Mouse (Mus musculus): ENCODE data around the gene Pibf1. TPM values are rescaled to one million over a fixed set of nuclear protein-coding genes. Genes with fewer than 3 reads are reported as not detected.

The Pibf1 gene
- polyA plus RNA-seq, 1 experiment from 2014 or later = 15.9 TPM

DNA sequence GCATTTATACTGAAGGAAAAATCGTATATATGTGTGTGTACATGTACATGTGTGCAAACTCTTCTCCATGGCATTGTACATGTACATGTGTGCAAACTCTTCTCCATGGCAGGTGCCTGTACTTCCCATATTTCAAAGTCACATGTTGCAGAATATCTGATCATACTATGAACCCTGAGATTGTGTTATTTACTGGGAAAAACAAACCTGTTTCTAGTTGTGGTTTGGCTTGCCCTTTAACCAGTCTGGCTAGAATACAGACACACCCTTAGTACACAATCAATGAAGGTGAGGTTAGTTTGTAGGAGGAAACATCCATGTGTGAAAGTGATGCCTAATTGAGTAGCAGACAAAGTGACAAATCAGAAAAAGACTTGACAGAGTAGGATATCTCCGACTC, 29.8 kb downstream of the Pibf1 start:
- H3K9ac ChIP-seq (ENCODE audit: low read depth, low read length) = no peak overlapping the region
- no peak overlapping the region for H3K4me2 ChIP-seq
- no peak overlapping the region for H3K4me3 ChIP-seq (ENCODE audit: low read depth, low read length)
- 78% methylated on average over 2 of the region's 2 CpGs for WGBS
- H3K36me3 ChIP-seq (ENCODE audit: control insufficient read depth, insufficient read depth, low read length) = no peaks in the 10 kb centered on the region; the same call in 1 of the 2 replicates
- H3K27me3 ChIP-seq (replicated peaks; ENCODE audit: control insufficient read depth, insufficient read depth, low read length) = no peaks in the 10 kb centered on the region
- H3K9me3 ChIP-seq (ENCODE audit: control insufficient read depth, low read length) = no peaks in the 10 kb centered on the region
- H3K27ac ChIP-seq (ENCODE audit: low read depth, low read length) = no peak overlapping the region
- H3K4me1 ChIP-seq (replicated peaks; ENCODE audit: control insufficient read depth, insufficient read depth, low read length) = no peaks in the 10 kb centered on the region
- DNase-seq (ENCODE audit: low spot score) = no peak
- no peak for ATAC-seq (replicated peaks; ENCODE audit: low FRiP score)

- Histone ChIP-seq H3K27me3 (replicated peaks; ENCODE audit: control insufficient read depth, insufficient read depth, low read length) (no peaks in the 10 kb centered on the region), H3K9ac (ENCODE audit: low read depth, low read length) (no peak overlapping the region), H3K27ac (ENCODE audit: low read depth, low read length) (no peak overlapping the region), H3K4me3 (ENCODE audit: low read depth, low read length) (no peak overlapping the region), H3K9me3 (ENCODE audit: control insufficient read depth, low read length) (no peaks in the 10 kb centered on the region), H3K4me1 (replicated peaks; ENCODE audit: control insufficient read depth, insufficient read depth, low read length) (no peaks in the 10 kb centered on the region), H3K36me3 (ENCODE audit: control insufficient read depth, insufficient read depth, low read length) (no peaks in the 10 kb centered on the region; the same call in 1 of the 2 replicates), H3K4me2 (no peak overlapping the region)
- WGBS = 90% methylated on average over 2 of the region's 2 CpGs
- DNase-seq (ENCODE audit: low spot score) = no peak
- no peak for ATAC-seq (replicated peaks; ENCODE audit: low FRiP score)
Measured at GRCm38 (mm10) chr14:99134048-99134447, 34.8 kb downstream of the Pibf1 start.

DNA sequence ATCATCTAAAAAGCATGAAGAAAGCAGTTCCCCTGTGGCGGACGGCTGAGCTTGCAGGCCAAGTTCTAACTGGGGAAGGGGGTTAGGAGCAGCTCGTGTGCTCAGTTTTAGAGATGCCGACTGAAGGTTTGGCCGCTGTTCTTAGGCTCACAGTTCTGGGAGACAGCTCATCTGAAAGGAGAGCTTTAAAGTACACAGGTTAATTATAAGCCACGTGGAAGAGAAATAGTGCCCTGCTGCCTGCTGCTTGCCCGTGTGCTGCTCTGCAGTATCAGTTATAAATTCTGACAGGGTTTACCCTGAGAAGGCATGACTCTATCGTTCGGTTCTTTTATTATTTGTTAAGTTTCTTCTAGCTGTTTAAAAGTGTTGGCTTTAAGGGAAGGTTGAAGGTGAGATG, 36.5 kb downstream of the Pibf1 start:
- Histone ChIP-seq H3K36me3 (ENCODE audit: control insufficient read depth, insufficient read depth, low read length) (no peaks in the 10 kb centered on the region; the same call in 1 of the 2 replicates), H3K27ac (ENCODE audit: low read depth, low read length) (no peak overlapping the region), H3K9me3 (ENCODE audit: control insufficient read depth, low read length) (no peaks in the 10 kb centered on the region), H3K4me1 (replicated peaks; ENCODE audit: control insufficient read depth, insufficient read depth, low read length) (no peaks in the 10 kb centered on the region), H3K27me3 (replicated peaks; ENCODE audit: control insufficient read depth, insufficient read depth, low read length) (no peaks in the 10 kb centered on the region), H3K4me3 (ENCODE audit: low read depth, low read length) (no peak overlapping the region), H3K9ac (ENCODE audit: low read depth, low read length) (no peak overlapping the region), H3K4me2 (no peak overlapping the region)
- ATAC-seq (replicated peaks; ENCODE audit: low FRiP score) = no peak
- DNase-seq (ENCODE audit: low spot score) = no peak
- WGBS = 93% methylated on average over 9 of the region's 9 CpGs

GRCm38 (mm10) chr14:99136297-99136696, 37.1 kb downstream of the Pibf1 start:
- 96% methylated on average over 16 of the region's 16 CpGs for WGBS
- no peak overlapping the region for H3K4me2 ChIP-seq
- no peak overlapping the region for H3K9ac ChIP-seq (ENCODE audit: low read depth, low read length)
- H3K9me3 ChIP-seq (ENCODE audit: control insufficient read depth, low read length) = no peaks in the 10 kb centered on the region
- DNase-seq (ENCODE audit: low spot score) = no peak
- H3K27ac ChIP-seq (ENCODE audit: low read depth, low read length) = no peak overlapping the region
- ATAC-seq (replicated peaks; ENCODE audit: low FRiP score) = no peak
- no peak overlapping the region for H3K4me3 ChIP-seq (ENCODE audit: low read depth, low read length)
- no peaks in the 10 kb centered on the region for H3K27me3 ChIP-seq (replicated peaks; ENCODE audit: control insufficient read depth, insufficient read depth, low read length)
- H3K4me1 ChIP-seq (replicated peaks; ENCODE audit: control insufficient read depth, insufficient read depth, low read length) = no peaks in the 10 kb centered on the region
- H3K36me3 ChIP-seq (ENCODE audit: control insufficient read depth, insufficient read depth, low read length) = no peaks in the 10 kb centered on the region; the same call in 1 of the 2 replicates

DNA sequence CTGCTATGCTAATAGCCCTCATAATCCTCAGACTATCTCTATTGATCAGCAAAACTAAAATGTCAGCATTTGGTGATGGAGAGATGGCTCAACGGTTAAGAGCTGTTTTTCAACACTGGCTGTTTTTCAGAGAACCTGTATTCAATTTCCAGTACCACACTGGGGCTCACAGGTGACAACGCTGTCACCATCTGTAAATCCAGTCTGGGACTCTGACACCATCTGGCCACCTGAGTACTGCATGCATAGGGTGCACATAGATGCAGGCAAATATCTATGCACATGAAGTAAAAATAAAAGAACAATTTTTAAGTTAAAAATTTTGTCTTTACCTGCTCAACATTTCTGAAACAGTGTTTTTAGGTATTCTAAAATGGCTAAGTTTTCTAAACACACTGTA, 40.8 kb downstream of the Pibf1 start:
- H3K4me3 ChIP-seq (ENCODE audit: low read depth, low read length) = no peak overlapping the region
- no peaks in the 10 kb centered on the region; the same call in 1 of the 2 replicates for H3K36me3 ChIP-seq (ENCODE audit: control insufficient read depth, insufficient read depth, low read length)
- 92% methylated on average over 2 of the region's 2 CpGs for WGBS
- ATAC-seq (replicated peaks; ENCODE audit: low FRiP score) = no peak
- no peak overlapping the region for H3K27ac ChIP-seq (ENCODE audit: low read depth, low read length)
- no peak overlapping the region for H3K4me2 ChIP-seq
- no peaks in the 10 kb centered on the region for H3K27me3 ChIP-seq (replicated peaks; ENCODE audit: control insufficient read depth, insufficient read depth, low read length)
- H3K9ac ChIP-seq (ENCODE audit: low read depth, low read length) = no peak overlapping the region
- no peak for DNase-seq (ENCODE audit: low spot score)
- no peaks in the 10 kb centered on the region for H3K9me3 ChIP-seq (ENCODE audit: control insufficient read depth, low read length)
- no peaks in the 10 kb centered on the region for H3K4me1 ChIP-seq (replicated peaks; ENCODE audit: control insufficient read depth, insufficient read depth, low read length)

DNA sequence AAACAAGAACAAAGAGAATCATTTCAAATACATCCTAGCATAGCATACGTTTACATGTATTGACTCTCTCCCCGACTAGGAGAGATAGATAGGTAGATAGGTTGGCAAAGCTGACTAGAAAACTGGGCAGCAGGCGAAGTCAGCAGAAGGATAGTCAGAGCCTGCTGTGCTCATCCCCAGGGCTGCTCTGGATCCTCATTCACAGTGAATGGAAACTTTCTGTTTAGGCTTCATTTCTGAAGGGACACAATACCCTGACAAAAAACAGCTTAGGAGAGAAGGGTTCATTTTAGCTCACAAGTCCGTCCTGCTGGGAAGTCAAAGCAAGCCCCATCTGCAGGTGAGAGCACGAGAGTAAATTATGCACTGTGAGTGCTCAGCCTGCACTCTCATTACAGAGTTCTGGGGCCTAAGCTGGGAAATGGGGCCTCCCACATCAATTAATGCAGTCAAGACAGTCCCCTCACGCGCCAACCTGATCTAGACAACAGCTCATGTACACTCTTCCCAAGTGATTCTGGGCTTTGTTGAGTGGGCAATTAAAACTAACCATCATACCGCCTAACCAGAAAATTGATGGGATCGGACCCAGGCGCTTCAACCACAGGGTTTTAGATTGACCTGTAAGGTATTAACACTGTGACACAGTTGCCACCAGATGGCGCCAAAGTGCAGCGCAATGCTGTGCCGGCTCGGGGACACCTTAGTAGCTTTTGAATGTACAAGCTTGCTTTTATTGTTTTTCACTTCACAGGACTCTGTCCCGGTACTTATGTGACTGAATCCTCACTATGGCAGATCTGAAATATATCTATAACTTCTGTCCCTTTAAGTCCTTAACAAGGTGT, 42.8 kb downstream of the Pibf1 start:
- no peak overlapping the region for H3K4me2 ChIP-seq
- no peaks in the 10 kb centered on the region; the same call in 1 of the 2 replicates for H3K36me3 ChIP-seq (ENCODE audit: control insufficient read depth, insufficient read depth, low read length)
- no peaks in the 10 kb centered on the region for H3K27me3 ChIP-seq (replicated peaks; ENCODE audit: control insufficient read depth, insufficient read depth, low read length)
- peak; percentile 85 for ATAC-seq (replicated peaks; ENCODE audit: low FRiP score)
- peak; percentile 63 for DNase-seq (ENCODE audit: low spot score)
- no peaks in the 10 kb centered on the region for H3K4me1 ChIP-seq (replicated peaks; ENCODE audit: control insufficient read depth, insufficient read depth, low read length)
- H3K9ac ChIP-seq (ENCODE audit: low read depth, low read length) = no peak overlapping the region
- no peak overlapping the region for H3K27ac ChIP-seq (ENCODE audit: low read depth, low read length)
- no peaks in the 10 kb centered on the region for H3K9me3 ChIP-seq (ENCODE audit: control insufficient read depth, low read length)
- 36% methylated on average over 15 of the region's 15 CpGs for WGBS
- no peak overlapping the region for H3K4me3 ChIP-seq (ENCODE audit: low read depth, low read length)

GRCm38 (mm10) chr14:99146841-99147240, 47.6 kb downstream of the Pibf1 start:
- no peak overlapping the region for H3K4me3 ChIP-seq (ENCODE audit: low read depth, low read length)
- ATAC-seq (replicated peaks; ENCODE audit: low FRiP score) = no peak
- peaks cover 2% of the 10 kb centered on the region; the same call in 1 of the 2 replicates for H3K36me3 ChIP-seq (ENCODE audit: control insufficient read depth, insufficient read depth, low read length)
- no peak for DNase-seq (ENCODE audit: low spot score)
- no peak overlapping the region for H3K9ac ChIP-seq (ENCODE audit: low read depth, low read length)
- H3K9me3 ChIP-seq (ENCODE audit: control insufficient read depth, low read length) = no peaks in the 10 kb centered on the region
- H3K4me1 ChIP-seq (replicated peaks; ENCODE audit: control insufficient read depth, insufficient read depth, low read length) = no peaks in the 10 kb centered on the region
- H3K4me2 ChIP-seq = no peak overlapping the region
- no peak overlapping the region for H3K27ac ChIP-seq (ENCODE audit: low read depth, low read length)
- WGBS = 92% methylated on average over 1 of the region's 1 CpGs
- no peaks in the 10 kb centered on the region for H3K27me3 ChIP-seq (replicated peaks; ENCODE audit: control insufficient read depth, insufficient read depth, low read length)

DNA sequence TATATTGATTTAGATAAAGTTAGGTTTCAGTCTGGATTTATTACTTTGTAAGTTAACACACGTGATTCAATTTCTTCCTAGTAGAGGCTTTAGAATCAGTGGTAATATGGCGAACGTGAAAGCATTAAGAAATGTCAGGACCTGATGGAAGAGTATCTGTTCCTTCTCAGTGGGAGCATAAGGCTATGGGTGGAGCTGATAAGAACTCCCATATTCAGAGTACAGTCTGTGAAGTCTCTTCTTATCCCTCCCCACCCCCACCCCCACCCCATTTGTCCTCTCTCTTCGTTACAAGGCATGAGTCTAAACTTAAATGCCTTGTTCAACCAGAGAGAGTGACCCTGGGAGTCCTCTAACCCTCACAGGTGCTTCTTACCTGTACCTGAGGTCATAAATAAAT, 53.5 kb downstream of the Pibf1 start:
- Histone ChIP-seq H3K4me3 (ENCODE audit: low read depth, low read length) (no peak overlapping the region), H3K4me1 (replicated peaks; ENCODE audit: control insufficient read depth, insufficient read depth, low read length) (no peaks in the 10 kb centered on the region), H3K9ac (ENCODE audit: low read depth, low read length) (no peak overlapping the region), H3K9me3 (ENCODE audit: control insufficient read depth, low read length) (no peaks in the 10 kb centered on the region), H3K4me2 (no peak overlapping the region), H3K27me3 (replicated peaks; ENCODE audit: control insufficient read depth, insufficient read depth, low read length) (no peaks in the 10 kb centered on the region), H3K36me3 (ENCODE audit: control insufficient read depth, insufficient read depth, low read length) (peaks cover 5% of the 10 kb centered on the region; the same call in 1 of the 2 replicates), H3K27ac (ENCODE audit: low read depth, low read length) (no peak overlapping the region)
- no peak for DNase-seq (ENCODE audit: low spot score)
- ATAC-seq (replicated peaks; ENCODE audit: low FRiP score) = peak; percentile 66
- WGBS = 64% methylated on average over 4 of the region's 4 CpGs

DNA sequence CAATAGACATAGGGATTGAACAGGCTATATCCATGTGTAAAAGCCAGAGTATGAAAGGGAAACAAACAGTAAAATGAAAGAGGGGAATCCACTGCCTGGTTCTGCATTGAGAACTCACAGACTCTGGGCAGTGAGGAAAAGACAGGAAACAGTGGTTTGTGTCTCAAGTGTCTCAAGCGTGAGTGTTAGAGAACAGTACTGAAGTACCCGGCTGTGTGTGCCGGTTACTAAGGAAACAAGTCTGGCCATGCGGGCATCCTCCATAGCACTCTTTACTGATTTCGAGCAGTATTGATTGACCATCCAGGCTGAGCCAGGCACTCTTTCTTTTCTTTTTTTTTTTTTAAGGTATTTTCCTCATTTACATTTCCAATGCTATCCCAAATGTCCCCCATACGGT, 60.7 kb downstream of the Pibf1 start:
- H3K27ac ChIP-seq (ENCODE audit: low read depth, low read length) = no peak overlapping the region

More for the DNA sequence above, 60.7 kb downstream of the Pibf1 start:
- Histone ChIP-seq H3K36me3 (ENCODE audit: control insufficient read depth, insufficient read depth, low read length) (0 out of 2 replicates have a peak, but pooled peaks cover 3% of the 10 kb centered on the region), H3K4me1 (replicated peaks; ENCODE audit: control insufficient read depth, insufficient read depth, low read length) (no peaks in the 10 kb centered on the region), H3K27me3 (replicated peaks; ENCODE audit: control insufficient read depth, insufficient read depth, low read length) (no peaks in the 10 kb centered on the region), H3K9me3 (ENCODE audit: control insufficient read depth, low read length) (no peaks in the 10 kb centered on the region), H3K9ac (ENCODE audit: low read depth, low read length) (no peak overlapping the region), H3K4me3 (ENCODE audit: low read depth, low read length) (no peak overlapping the region), H3K4me2 (no peak overlapping the region)
- WGBS = 77% methylated on average over 6 of the region's 6 CpGs
- DNase-seq (ENCODE audit: low spot score) (no peak), ATAC-seq (replicated peaks; ENCODE audit: low FRiP score) (no peak)

Data from liver, embryonic 11.5 days (tissue).